Mouse (Mus musculus): ENCODE data around the gene Tmigd3. TPM values are rescaled to one million over a fixed set of nuclear protein-coding genes. Genes with fewer than 3 reads are reported as not detected.

Gene Tmigd3
- total and polyA plus RNA-seq, 3 experiments, result 0.27 to 0.36 TPM; not detected in 1

- Histone ChIP-seq H3K36me3 (ENCODE audit: control insufficient read depth in 1 of 2, insufficient read depth in 2 of 2, low read length in 2 of 2) (no peaks in the 10 kb centered on the region), H3K9ac (ENCODE audit: control insufficient read depth, low read depth, low read length, poor library complexity, severe bottlenecking) (no peak overlapping the region), H3K27me3 (ENCODE audit: control insufficient read depth in 1 of 2, insufficient read depth in 2 of 2, low read length in 2 of 2) (peaks cover 0 to 8% of the 10 kb centered on the region in 2 experiments), H3K4me1 (ENCODE audit: control insufficient read depth in 1 of 2, insufficient read depth in 2 of 2, low read length in 2 of 2) (no peaks in the 10 kb centered on the region), H3K4me3 (ENCODE audit: control insufficient read depth in 1 of 2, insufficient read depth in 1 of 2, low read depth in 2 of 2, low read length in 2 of 2) (peak overlapping the region; percentile 4 to 22; a peak in 1 of 4 replicates), H3K9me3 (replicated peaks; ENCODE audit: insufficient read depth, low read length) (no peaks in the 10 kb centered on the region), H3K79me2 (ENCODE audit: control insufficient read depth, insufficient read depth, low read length, poor library complexity) (no peaks in the 10 kb centered on the region), H3K27ac (ENCODE audit: control insufficient read depth, low read depth, low read length) (no peak overlapping the region)
- no peak for TF ChIP-seq ETS1 (IDR thresholded peaks at IDR 0.05; ENCODE audit: low read depth, low read length)
- no peak for TF ChIP-seq MXI1 (IDR thresholded peaks at IDR 0.05; ENCODE audit: low read depth, low read length)
- no peak for TF ChIP-seq MYC (IDR thresholded peaks at IDR 0.05; ENCODE audit: low read depth, low read length)
- DNase-seq (ENCODE audit: low read depth, low spot score), result peak; percentile 50
Observed at GRCm38 (mm10) chr3:105865122-105865521, 5.6 kb upstream of the Tmigd3 start.

GRCm38 (mm10) chr3:105868135-105868534 is 2.6 kb upstream of the Tmigd3 start:
- Histone ChIP-seq H3K27ac (ENCODE audit: control insufficient read depth, low read depth, low read length) (no peak overlapping the region), H3K4me1 (ENCODE audit: control insufficient read depth in 1 of 2, insufficient read depth in 2 of 2, low read length in 2 of 2) (peaks cover 0 to 5% of the 10 kb centered on the region in 2 experiments; a peak in 1 of 4 replicates)
- DNase-seq (ENCODE audit: low read depth, low spot score), result no peak

GRCm38 (mm10) chr3:105872034-105872433 is 1.3 kb downstream of the Tmigd3 start:
- no peak overlapping the region for H3K9ac ChIP-seq (ENCODE audit: control insufficient read depth, low read depth, low read length, poor library complexity, severe bottlenecking)
- TF ChIP-seq EP300 (IDR thresholded peaks at IDR 0.05; ENCODE audit: low read depth in 1 of 2, low read length in 2 of 2) (no peak), UBTF (IDR thresholded peaks at IDR 0.05; ENCODE audit: borderline replicate concordance, insufficient read depth, low read depth, low read length) (no peak)
- peaks cover 0 to 11% of the 10 kb centered on the region in 2 experiments; a peak in 2 of 4 replicates for H3K4me1 ChIP-seq (ENCODE audit: control insufficient read depth in 1 of 2, insufficient read depth in 2 of 2, low read length in 2 of 2)
- no peak overlapping the region for H3K27ac ChIP-seq (ENCODE audit: control insufficient read depth, low read depth, low read length)
- no peaks in the 10 kb centered on the region for H3K79me2 ChIP-seq (ENCODE audit: control insufficient read depth, insufficient read depth, low read length, poor library complexity)
- no peaks in the 10 kb centered on the region for H3K36me3 ChIP-seq (ENCODE audit: control insufficient read depth in 1 of 2, insufficient read depth in 2 of 2, low read length in 2 of 2)
- H3K27me3 ChIP-seq (ENCODE audit: control insufficient read depth in 1 of 2, insufficient read depth in 2 of 2, low read length in 2 of 2), result 0 out of 4 replicates have a peak, but pooled peaks cover 0 to 1% of the 10 kb centered on the region in 2 experiments
- H3K9me3 ChIP-seq (replicated peaks; ENCODE audit: insufficient read depth, low read length), result no peaks in the 10 kb centered on the region
- no peak overlapping the region for H3K4me3 ChIP-seq (ENCODE audit: control insufficient read depth in 1 of 2, insufficient read depth in 1 of 2, low read depth in 2 of 2, low read length in 2 of 2)
- no peak for DNase-seq (ENCODE audit: low read depth, low spot score)

More at GRCm38 (mm10) chr3:105868135-105868534, 2.6 kb upstream of the Tmigd3 start:
- no peaks in the 10 kb centered on the region for H3K36me3 ChIP-seq (ENCODE audit: control insufficient read depth in 1 of 2, insufficient read depth in 2 of 2, low read length in 2 of 2)
- H3K4me3 ChIP-seq (ENCODE audit: control insufficient read depth in 1 of 2, insufficient read depth in 1 of 2, low read depth in 2 of 2, low read length in 2 of 2), result no peak overlapping the region
- peaks cover 0 to 4% of the 10 kb centered on the region in 2 experiments; a peak in 1 of 4 replicates for H3K27me3 ChIP-seq (ENCODE audit: control insufficient read depth in 1 of 2, insufficient read depth in 2 of 2, low read length in 2 of 2)
- no peaks in the 10 kb centered on the region for H3K9me3 ChIP-seq (replicated peaks; ENCODE audit: insufficient read depth, low read length)
- no peak overlapping the region for H3K9ac ChIP-seq (ENCODE audit: control insufficient read depth, low read depth, low read length, poor library complexity, severe bottlenecking)
- TF ChIP-seq RCOR1 (IDR thresholded peaks at IDR 0.05; ENCODE audit: low read depth, low read length) (no peak), TCF12 (IDR thresholded peaks at IDR 0.05; ENCODE audit: low read depth, low read length) (no peak), MEF2A (IDR thresholded peaks at IDR 0.05; ENCODE audit: extremely low read depth, insufficient replicate concordance, low read depth, low read length, poor library complexity, severe bottlenecking) (no peak), ELF1 (IDR thresholded peaks at IDR 0.05; ENCODE audit: low read depth, low read length) (no peak), CHD1 (IDR thresholded peaks at IDR 0.05; ENCODE audit: low read depth, low read length) (no peak), RAD21 (IDR thresholded peaks at IDR 0.05; ENCODE audit: low read depth, low read length) (no peak), UBTF (IDR thresholded peaks at IDR 0.05; ENCODE audit: borderline replicate concordance, insufficient read depth, low read depth, low read length) (no peak), SMC3 (IDR thresholded peaks at IDR 0.05; ENCODE audit: low read depth, low read length) (no peak), ZKSCAN1 (IDR thresholded peaks at IDR 0.05; ENCODE audit: low read depth, low read length) (no peak), KAT2A (conservative IDR thresholded peaks at IDR 0.05; ENCODE audit: low read depth, low read length) (no peak), ZC3H11A (IDR thresholded peaks at IDR 0.05; ENCODE audit: low read depth, low read length) (no peak), SIN3A (IDR thresholded peaks at IDR 0.05; ENCODE audit: low read length) (no peak), GATA1 (IDR thresholded peaks at IDR 0.05; ENCODE audit: low read depth, low read length) (no peak), HCFC1 (IDR thresholded peaks at IDR 0.05; ENCODE audit: low read depth, low read length) (no peak), USF2 (IDR thresholded peaks at IDR 0.05; ENCODE audit: borderline replicate concordance in 1 of 2, insufficient read depth in 1 of 2, low read depth in 1 of 2, low read length in 2 of 2) (no peak), POLR2AphosphoS2 (IDR thresholded peaks at IDR 0.05; ENCODE audit: low read length) (no peak), TBP (IDR thresholded peaks at IDR 0.05; ENCODE audit: low read depth, low read length) (no peak), BHLHE40 (IDR thresholded peaks at IDR 0.05; ENCODE audit: borderline replicate concordance, low read depth, low read length) (no peak)
- H3K79me2 ChIP-seq (ENCODE audit: control insufficient read depth, insufficient read depth, low read length, poor library complexity), result no peaks in the 10 kb centered on the region
